Mouse (Mus musculus) ES-Bruce4 (cell line): ENCODE measurements around the gene Gm15262. TPM values are rescaled to one million over a fixed set of nuclear protein-coding genes. Genes with fewer than 3 reads are reported as not detected.
"Not testable (repeated sequence)": the region's sequence is repeated elsewhere in the genome, so short reads cannot be mapped to it uniquely, and the experiment has no call there.

Source experiments
- H3K27ac ChIP-seq: 2 replicates; pipeline ENCODE4 v1.5.1; 2012; ENCODE audit warnings: low read length, inconsistent platforms; ENCODE audit not compliant: insufficient read depth
- H3K27me3 ChIP-seq: 2 replicates; pipeline ENCODE4 v1.6.1; 2012; ENCODE audit warnings: mild to moderate bottlenecking, low read length, inconsistent platforms; ENCODE audit not compliant: control insufficient read depth, poor library complexity, insufficient read depth, severe bottlenecking
- H3K36me3 ChIP-seq: 2 replicates; pipeline ENCODE4 v1.6.1; 2012; ENCODE audit warnings: inconsistent platforms, mild to moderate bottlenecking, low read length, moderate library complexity; ENCODE audit not compliant: control insufficient read depth, poor library complexity, insufficient read depth, severe bottlenecking
- H3K4me1 ChIP-seq: one replicate; pipeline ENCODE4 v1.8.1; 2011; ENCODE audit warnings: low read length; ENCODE audit not compliant: control insufficient read depth, insufficient read depth
- H3K4me3 ChIP-seq: 2 replicates; pipeline ENCODE4 v1.5.1; 2011; ENCODE audit warnings: low read depth, mild to moderate bottlenecking, low read length
- H3K9ac ChIP-seq: 2 replicates; pipeline ENCODE4 v1.6.1; 2012; ENCODE audit warnings: low read depth, mild to moderate bottlenecking, inconsistent platforms; ENCODE audit not compliant: poor library complexity, severe bottlenecking
- H3K9me3 ChIP-seq: replicated peaks from 2 replicates; pipeline ENCODE4 v1.6.1; 2012; ENCODE audit warnings: mild to moderate bottlenecking, low read length, inconsistent platforms; ENCODE audit not compliant: control insufficient read depth, poor library complexity, insufficient read depth, severe bottlenecking
- CTCF ChIP-seq: IDR thresholded peaks from one replicate; pipeline ENCODE4 v1.8.1; 2011; ENCODE audit warnings: low read depth, low read length
- EP300 ChIP-seq: IDR thresholded peaks from 2 replicates; pipeline ENCODE4 v1.6.1; 2011; ENCODE audit warnings: low read depth, low read length; ENCODE audit not compliant: insufficient read depth
- POLR2A ChIP-seq: IDR thresholded peaks from one replicate; pipeline ENCODE4 v1.8.1; 2011; ENCODE audit warnings: low read length; ENCODE audit not compliant: insufficient read depth
- polyA plus RNA-seq: library from polyadenylated mRNA; stranded (reverse); fragments of >200 nt; gene quantifications from 2 replicates; pipeline ENCODE4 v1.2.4, GENCODE M21; 2011; ENCODE audit warnings: low read depth; ENCODE audit not compliant: missing spikeins, insufficient read depth, insufficient read length

The Gm15262 gene
- polyA plus RNA-seq, result not detected in 2 replicates

- H3K4me1 ChIP-seq, H3K9me3 ChIP-seq, H3K27me3 ChIP-seq, H3K9ac ChIP-seq, H3K4me3 ChIP-seq, H3K36me3 ChIP-seq, H3K27ac ChIP-seq: not testable (repeated sequence)
Measured at GRCm38 (mm10) chrX:161287156-161287555, at the start of gene Gm15262. Gene Gm15262, plus strand, starts transcription at chrX:161287456.

GRCm38 (mm10) chrX:161308131-161308530, 20.9 kb downstream of the Gm15262 start:
- no peak for TF ChIP-seq EP300
- no peak for TF ChIP-seq POLR2A
- TF ChIP-seq CTCF, result no peak
- no peaks in the 10 kb centered on the region for H3K4me1 ChIP-seq
- H3K9me3 ChIP-seq, result no peaks in the 10 kb centered on the region
- no peak overlapping the region for H3K9ac ChIP-seq
- H3K27ac ChIP-seq, result no peak overlapping the region
- H3K36me3 ChIP-seq, result no peaks in the 10 kb centered on the region
- H3K27me3 ChIP-seq, result no peaks in the 10 kb centered on the region
- H3K4me3 ChIP-seq, result no peak overlapping the region

GRCm38 (mm10) chrX:161316443-161316842, 29.2 kb downstream of the Gm15262 start:
- Histone ChIP-seq H3K27me3 (no peaks in the 10 kb centered on the region), H3K9ac (no peak overlapping the region), H3K4me1 (no peaks in the 10 kb centered on the region), H3K9me3 (no peaks in the 10 kb centered on the region), H3K4me3 (no peak overlapping the region), H3K36me3 (no peaks in the 10 kb centered on the region), H3K27ac (no peak overlapping the region)
- TF ChIP-seq CTCF (no peak), EP300 (no peak), POLR2A (no peak)

GRCm38 (mm10) chrX:161370927-161371326, 83.7 kb downstream of the Gm15262 start:
- Histone ChIP-seq H3K4me3 (no peak overlapping the region), H3K9ac (no peak overlapping the region), H3K36me3 (no peaks in the 10 kb centered on the region), H3K27me3 (no peaks in the 10 kb centered on the region), H3K4me1 (no peaks in the 10 kb centered on the region), H3K27ac (no peak overlapping the region), H3K9me3 (no peaks in the 10 kb centered on the region)
- TF ChIP-seq CTCF (no peak), EP300 (no peak), POLR2A (no peak)

- Histone ChIP-seq H3K36me3 (no peaks in the 10 kb centered on the region), H3K4me3 (no peak overlapping the region), H3K4me1 (no peaks in the 10 kb centered on the region), H3K27me3 (no peaks in the 10 kb centered on the region), H3K9ac (no peak overlapping the region), H3K9me3 (no peaks in the 10 kb centered on the region), H3K27ac (no peak overlapping the region)
- TF ChIP-seq EP300, result no peak
- TF ChIP-seq POLR2A, result no peak
- TF ChIP-seq CTCF, result no peak
Measured at GRCm38 (mm10) chrX:161371461-161371860, 84.2 kb downstream of the Gm15262 start.

GRCm38 (mm10) chrX:161375568-161375967, 88.3 kb downstream of the Gm15262 start:
- Histone ChIP-seq H3K27ac (no peak overlapping the region), H3K36me3 (no peaks in the 10 kb centered on the region), H3K9ac (no peak overlapping the region), H3K9me3 (no peaks in the 10 kb centered on the region), H3K27me3 (no peaks in the 10 kb centered on the region), H3K4me1 (no peaks in the 10 kb centered on the region), H3K4me3 (no peak overlapping the region)
- TF ChIP-seq CTCF, result no peak
- no peak for TF ChIP-seq EP300
- TF ChIP-seq POLR2A, result no peak
